Mouse (Mus musculus): ENCODE results near the gene Mapk6.

The Mapk6 gene

GRCm38 (mm10) chr9:75319365-75319764 is 90.4 kb downstream of the Mapk6 start:
- no peak for DNase-seq (ENCODE audit: low read depth, low spot score)
